Mouse (Mus musculus): ENCODE measurements around the gene Ywhaq.

GRCm38 (mm10) chr12:21451351-21451750 is 33.9 kb upstream of the Ywhaq start:
- TF ChIP-seq CTCF (IDR thresholded peaks at IDR 0.05; ENCODE audit: control insufficient read depth, insufficient read depth, insufficient replicate concordance, low read depth, low read length), result no peak
- no peak for TF ChIP-seq POLR2A (IDR thresholded peaks at IDR 0.05; ENCODE audit: control insufficient read depth, low read depth, low read length)

Data from testis, adult 2 months (tissue).